Mouse (Mus musculus): Measurements from ENCODE around the gene Rpl23a.

DNA sequence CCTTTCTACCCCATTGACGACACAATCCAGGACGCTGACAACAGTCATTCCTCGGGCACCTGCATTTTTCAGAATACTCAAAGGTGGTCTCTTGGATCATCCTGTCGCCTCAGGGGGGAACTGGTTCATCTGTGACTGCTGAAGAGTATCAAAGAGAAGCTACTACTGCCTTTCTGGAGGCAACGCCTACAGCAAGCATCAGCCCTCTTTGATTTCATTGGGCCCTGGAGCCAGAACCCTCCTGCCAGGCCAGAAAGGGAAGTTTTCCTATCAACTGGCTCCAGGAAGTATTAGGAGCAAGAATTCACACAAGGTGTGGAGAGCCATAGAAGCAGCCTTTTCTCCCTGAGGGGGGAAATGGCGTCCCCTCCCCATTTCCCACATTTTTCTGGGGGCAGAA, 16.7 kb downstream of the Rpl23a start:
- no peak for TF ChIP-seq GATA1 (IDR thresholded peaks at IDR 0.05; ENCODE audit: borderline replicate concordance, low read length)
- TF ChIP-seq FLI1 (IDR thresholded peaks at IDR 0.05; ENCODE audit: low read length) = no peak
